Mouse (Mus musculus): Measurements from ENCODE around the gene Amer3. TPM values are rescaled to one million over a fixed set of nuclear protein-coding genes. Genes with fewer than 3 reads are reported as not detected.
"Not testable (repeated sequence)": the region's sequence is repeated elsewhere in the genome, so short reads cannot be mapped to it uniquely, and the experiment has no call there.

Gene Amer3
- polyA plus RNA-seq (2015; fragmentation: Nextera tagmentation; extraction: Ambion mirVana), result 0.09 TPM in 1 of 2 replicates, not detected in the other

- H3K36me3 ChIP-seq, result no peaks in the 10 kb centered on the region
- H3K27ac ChIP-seq, result no peak within 1 kb of the TSS
- under 1% methylated on average over 51 of the region's 53 CpGs for WGBS
- H3K4me3 ChIP-seq, result peak within 1 kb of the TSS; percentile 36
- peaks cover 30% of the 10 kb centered on the region for H3K27me3 ChIP-seq
- peak within 1 kb of the TSS; percentile 75 for H3K4me2 ChIP-seq
- ATAC-seq (ENCODE audit: insufficient number of reproducible peaks, low FRiP score, low TSS enrichment, low read depth), result peak; percentile 74
- no peaks in the 10 kb centered on the region for H3K9me3 ChIP-seq
- H3K4me1 ChIP-seq, result peaks cover 10% of the 10 kb centered on the region
- no peak within 1 kb of the TSS for H3K9ac ChIP-seq
Observed at GRCm38 (mm10) chr1:34578851-34579781, at the start of gene Amer3. TSS of gene Amer3 (plus strand) at chr1:34579657.

- H3K36me3 ChIP-seq; H3K4me2 ChIP-seq; ATAC-seq (ENCODE audit: insufficient number of reproducible peaks, low FRiP score, low TSS enrichment, low read depth); H3K4me3 ChIP-seq; H3K9ac ChIP-seq; H3K4me1 ChIP-seq; H3K27ac ChIP-seq; H3K9me3 ChIP-seq: not testable (repeated sequence)
- WGBS, result 40% methylated on average over 3 of the region's 3 CpGs
- H3K27me3 ChIP-seq, result peaks cover 36% of the 10 kb centered on the region
Observed at GRCm38 (mm10) chr1:34534574-34534973, 44.9 kb upstream of the Amer3 start.

DNA sequence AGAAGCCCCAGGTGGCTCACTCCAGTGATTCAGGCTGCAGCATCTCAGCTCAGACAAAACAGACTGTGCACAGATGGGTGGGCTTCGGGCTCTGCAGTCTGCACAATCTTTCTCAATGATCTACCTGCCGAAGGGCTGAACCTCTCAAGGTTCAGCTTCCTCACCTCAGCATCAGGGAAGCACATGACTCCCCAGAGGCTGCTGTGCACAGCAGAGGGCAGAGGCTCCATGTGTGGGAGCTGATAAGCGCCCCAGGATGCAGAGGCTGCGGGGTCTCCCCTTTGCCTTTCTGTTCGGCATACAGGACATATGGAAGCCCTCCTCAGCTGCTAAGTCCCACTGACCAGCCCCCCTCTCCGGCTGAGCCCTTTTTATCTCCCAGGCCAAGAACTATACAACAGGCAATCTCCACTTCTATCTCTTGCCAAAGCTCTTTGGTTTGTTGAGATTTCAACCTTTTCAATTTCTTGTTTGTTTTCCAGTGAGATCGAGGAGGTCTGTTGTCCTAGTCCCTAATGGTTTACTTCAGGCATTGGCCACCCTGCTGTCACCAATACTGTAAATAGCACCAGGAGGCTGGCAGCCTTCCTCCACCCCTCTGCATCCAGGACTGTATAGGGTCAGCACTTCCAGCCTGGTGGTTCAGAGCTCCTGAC lies 44.3 kb upstream of the Amer3 start, which contains the start of gene Cfc1:
Cfc1 (plus strand) TSS at position 606 of the 656 bp plus-strand sequence.
- H3K9me3 ChIP-seq; H3K9ac ChIP-seq; ATAC-seq (ENCODE audit: insufficient number of reproducible peaks, low FRiP score, low TSS enrichment, low read depth); H3K27ac ChIP-seq; H3K36me3 ChIP-seq; H3K4me1 ChIP-seq: not testable (repeated sequence)
- H3K27me3 ChIP-seq, result peaks cover 36% of the 10 kb centered on the region
- H3K4me3 ChIP-seq, result peak within 1 kb of the TSS; percentile 22; the same call in 1 of the 2 replicates
- peak within 1 kb of the TSS; percentile 41 for H3K4me2 ChIP-seq
- WGBS, result 29% methylated on average over 7 of the region's 7 CpGs

- Histone ChIP-seq H3K27ac (no peak overlapping the region), H3K4me3 (peak overlapping the region; percentile 22), H3K36me3 (no peaks in the 10 kb centered on the region), H3K9ac (no peak overlapping the region), H3K9me3 (no peaks in the 10 kb centered on the region), H3K4me1 (peaks cover 7% of the 10 kb centered on the region), H3K27me3 (peaks cover 36% of the 10 kb centered on the region), H3K4me2 (peak overlapping the region; percentile 41)
- WGBS, result 1% methylated on average over 14 of the region's 14 CpGs
- ATAC-seq (ENCODE audit: insufficient number of reproducible peaks, low FRiP score, low TSS enrichment, low read depth), result no peak
Observed at GRCm38 (mm10) chr1:34536291-34536766, 43.1 kb upstream of the Amer3 start.

DNA sequence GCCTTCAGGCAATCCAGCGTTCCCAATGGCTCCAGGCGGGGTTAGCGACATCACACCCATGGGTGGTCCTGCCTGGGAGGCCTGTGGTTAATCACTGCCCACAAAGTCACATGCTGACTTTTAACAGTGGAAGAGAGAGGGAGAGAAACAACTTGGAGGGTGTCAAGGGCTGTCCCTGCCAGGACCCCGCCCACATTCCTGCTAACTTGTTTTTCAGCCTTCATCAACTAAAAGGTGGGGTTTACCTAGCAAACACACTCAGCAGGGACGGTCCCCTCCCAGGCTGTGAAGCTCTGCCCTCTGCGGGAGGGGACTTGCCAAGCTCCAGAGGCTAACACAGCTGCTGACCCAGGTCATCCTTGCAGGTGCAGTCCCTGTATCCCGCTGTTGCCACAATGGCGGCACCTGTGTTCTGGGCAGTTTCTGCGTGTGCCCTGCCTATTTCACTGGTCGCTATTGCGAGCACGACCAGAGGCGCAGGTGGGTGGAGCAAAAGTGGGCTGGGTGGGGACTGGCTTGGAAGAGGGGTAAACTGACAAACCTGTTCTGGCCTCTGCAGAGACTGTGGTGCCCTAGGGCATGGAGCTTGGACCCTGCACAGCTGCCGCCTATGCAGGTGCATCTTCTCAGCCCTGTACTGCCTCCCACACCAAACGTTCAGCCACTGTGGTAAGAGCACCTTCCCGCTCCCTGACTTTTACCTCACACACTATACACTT lies 42.5 kb upstream of the Amer3 start:
- WGBS, result 5% methylated on average over 16 of the region's 16 CpGs
- H3K9me3 ChIP-seq, result no peaks in the 10 kb centered on the region
- H3K4me3 ChIP-seq, result peak overlapping the region; percentile 22
- H3K4me1 ChIP-seq, result peaks cover 7% of the 10 kb centered on the region
- no peak overlapping the region for H3K9ac ChIP-seq
- peak overlapping the region; percentile 41 for H3K4me2 ChIP-seq
- H3K27me3 ChIP-seq, result peaks cover 36% of the 10 kb centered on the region
- H3K27ac ChIP-seq, result no peak overlapping the region
- peak; percentile 68 for ATAC-seq (ENCODE audit: insufficient number of reproducible peaks, low FRiP score, low TSS enrichment, low read depth)
- no peaks in the 10 kb centered on the region for H3K36me3 ChIP-seq

- no peaks in the 10 kb centered on the region for H3K36me3 ChIP-seq
- 80% methylated on average over 1 of the region's 1 CpGs for WGBS
- H3K27ac ChIP-seq, result no peak overlapping the region
- no peaks in the 10 kb centered on the region for H3K9me3 ChIP-seq
- no peak overlapping the region for H3K4me2 ChIP-seq
- no peak overlapping the region for H3K4me3 ChIP-seq
- no peak for ATAC-seq (ENCODE audit: insufficient number of reproducible peaks, low FRiP score, low TSS enrichment, low read depth)
- no peak overlapping the region for H3K9ac ChIP-seq
- no peaks in the 10 kb centered on the region for H3K4me1 ChIP-seq
- no peaks in the 10 kb centered on the region for H3K27me3 ChIP-seq
Observed at GRCm38 (mm10) chr1:34547074-34547473, 32.4 kb upstream of the Amer3 start.

DNA sequence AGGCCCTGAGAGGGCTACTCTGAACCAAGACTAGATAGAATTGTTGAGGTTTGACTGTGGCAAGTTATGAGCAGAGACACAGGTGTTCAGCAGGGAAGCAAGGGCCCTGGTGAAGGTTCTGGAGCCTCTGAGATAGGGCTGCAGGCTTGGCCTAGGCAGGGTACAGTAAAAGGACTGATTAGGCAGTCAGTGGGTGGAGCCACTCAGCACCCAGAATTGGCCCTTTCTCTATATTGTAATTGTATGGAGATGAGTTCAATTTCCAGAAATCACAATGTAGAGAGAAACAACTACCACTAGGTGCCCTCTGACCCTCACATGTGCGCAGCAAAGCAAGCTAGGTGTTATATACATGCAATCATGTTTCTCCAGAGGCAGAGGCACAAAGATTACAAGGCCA lies 25.8 kb upstream of the Amer3 start:
- H3K4me3 ChIP-seq, result no peak overlapping the region
- ATAC-seq (ENCODE audit: insufficient number of reproducible peaks, low FRiP score, low TSS enrichment, low read depth), result no peak
- H3K36me3 ChIP-seq, result no peaks in the 10 kb centered on the region
- H3K27me3 ChIP-seq, result no peaks in the 10 kb centered on the region
- 86% methylated on average over 1 of the region's 1 CpGs for WGBS
- no peaks in the 10 kb centered on the region for H3K4me1 ChIP-seq
- no peaks in the 10 kb centered on the region for H3K9me3 ChIP-seq
- H3K4me2 ChIP-seq, result no peak overlapping the region
- H3K27ac ChIP-seq, result no peak overlapping the region
- H3K9ac ChIP-seq, result no peak overlapping the region

DNA sequence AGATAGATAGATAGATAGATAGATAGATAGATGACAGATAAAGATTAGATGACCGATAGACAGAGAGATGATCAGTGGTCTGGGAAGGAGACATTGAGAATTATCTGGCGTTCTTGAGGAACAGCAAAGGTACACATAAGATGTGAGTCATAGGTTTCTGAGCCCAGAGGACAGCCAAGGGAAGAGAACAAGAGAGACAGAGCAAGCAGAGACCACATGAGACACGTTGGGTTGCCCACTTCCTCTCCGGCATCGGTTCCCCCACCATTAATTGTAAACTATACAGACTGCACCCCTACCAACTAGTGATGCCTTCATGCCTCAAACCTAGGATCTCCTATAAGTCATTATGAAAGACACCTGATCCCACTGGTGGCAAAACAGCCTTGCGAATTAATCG lies 25.2 kb upstream of the Amer3 start:
- WGBS, result 83% methylated on average over 7 of the region's 7 CpGs
- Histone ChIP-seq H3K36me3 (no peaks in the 10 kb centered on the region), H3K4me2 (no peak overlapping the region), H3K4me1 (no peaks in the 10 kb centered on the region), H3K27ac (no peak overlapping the region), H3K4me3 (no peak overlapping the region), H3K9ac (no peak overlapping the region), H3K27me3 (no peaks in the 10 kb centered on the region), H3K9me3 (no peaks in the 10 kb centered on the region)
- no peak for ATAC-seq (ENCODE audit: insufficient number of reproducible peaks, low FRiP score, low TSS enrichment, low read depth)

GRCm38 (mm10) chr1:34560843-34561242 lies 18.6 kb upstream of the Amer3 start, which contains the start of gene Prss40:
TSS of gene Prss40 (minus strand) at chr1:34560943.
- no peak within 1 kb of the TSS for H3K4me2 ChIP-seq
- H3K36me3 ChIP-seq, result no peaks in the 10 kb centered on the region
- H3K27me3 ChIP-seq, result no peaks in the 10 kb centered on the region
- no peak within 1 kb of the TSS for H3K9ac ChIP-seq
- H3K27ac ChIP-seq, result no peak within 1 kb of the TSS
- H3K4me3 ChIP-seq, result no peak within 1 kb of the TSS
- no peak for ATAC-seq (ENCODE audit: insufficient number of reproducible peaks, low FRiP score, low TSS enrichment, low read depth)
- WGBS, result 80% methylated on average over 15 of the region's 15 CpGs
- H3K9me3 ChIP-seq, result no peaks in the 10 kb centered on the region
- H3K4me1 ChIP-seq, result no peaks in the 10 kb centered on the region

DNA sequence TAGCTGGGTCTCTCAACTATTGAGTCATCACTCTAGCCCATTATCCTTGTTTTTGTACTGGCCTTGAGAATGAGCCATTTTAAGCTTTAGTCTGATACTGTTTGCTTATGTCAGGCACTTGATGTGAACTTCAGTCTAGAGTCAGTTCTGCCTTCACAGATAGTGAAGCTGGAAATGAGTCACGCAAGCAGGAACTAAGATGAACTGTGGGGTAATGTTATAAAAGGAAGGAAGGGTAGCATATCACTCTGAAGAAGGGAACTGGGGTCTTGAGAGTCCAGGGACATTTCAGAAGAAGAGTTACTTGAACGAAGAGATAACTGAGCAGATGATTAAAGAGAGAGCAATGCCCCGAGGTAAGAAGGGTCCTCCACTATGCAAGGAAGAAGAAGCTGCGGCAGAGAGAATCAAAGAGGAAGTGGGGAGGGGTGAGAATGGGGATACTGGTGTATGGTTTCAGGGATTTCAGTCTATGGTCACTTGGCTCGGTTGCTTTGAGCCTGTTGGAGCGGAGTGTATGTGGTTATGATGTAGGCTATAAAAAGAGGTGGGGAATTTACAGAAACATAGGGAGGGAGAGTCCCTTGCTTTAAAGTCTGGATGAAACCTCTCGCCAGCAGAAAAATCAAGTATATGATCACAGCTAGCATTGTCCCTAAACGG lies 14.9 kb upstream of the Amer3 start:
- no peaks in the 10 kb centered on the region for H3K27me3 ChIP-seq
- ATAC-seq (ENCODE audit: insufficient number of reproducible peaks, low FRiP score, low TSS enrichment, low read depth), result no peak
- no peaks in the 10 kb centered on the region for H3K9me3 ChIP-seq
- H3K4me1 ChIP-seq, result no peaks in the 10 kb centered on the region
- H3K4me3 ChIP-seq, result no peak overlapping the region
- no peaks in the 10 kb centered on the region for H3K36me3 ChIP-seq
- H3K4me2 ChIP-seq, result no peak overlapping the region
- H3K9ac ChIP-seq, result no peak overlapping the region
- 68% methylated on average over 8 of the region's 8 CpGs for WGBS
- no peak overlapping the region for H3K27ac ChIP-seq

DNA sequence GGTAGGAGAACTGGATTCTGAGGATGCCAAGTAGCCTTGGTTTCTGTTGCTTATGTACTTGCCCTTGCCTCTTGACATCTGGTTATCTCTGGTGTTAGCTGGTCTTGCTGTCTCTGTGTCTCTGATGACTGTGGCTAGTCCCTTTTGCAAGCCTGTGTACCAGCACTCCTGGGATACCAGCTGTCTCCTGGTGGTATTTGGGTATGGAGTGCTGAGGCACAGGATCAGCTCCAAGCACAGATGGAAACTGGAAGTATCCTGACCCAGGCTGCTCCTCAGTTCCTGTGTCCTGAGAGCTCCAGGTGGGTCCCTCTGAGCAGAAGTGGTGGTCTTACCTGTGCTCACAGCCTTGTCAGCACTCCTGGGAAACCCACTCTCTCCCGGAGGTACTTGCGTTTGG lies 11.3 kb upstream of the Amer3 start:
- 92% methylated on average over 2 of the region's 2 CpGs for WGBS
- Histone ChIP-seq H3K9me3 (no peaks in the 10 kb centered on the region), H3K4me1 (no peaks in the 10 kb centered on the region), H3K36me3 (no peaks in the 10 kb centered on the region), H3K4me3 (no peak overlapping the region), H3K27me3 (no peaks in the 10 kb centered on the region), H3K4me2 (no peak overlapping the region), H3K27ac (no peak overlapping the region), H3K9ac (no peak overlapping the region)
- no peak for ATAC-seq (ENCODE audit: insufficient number of reproducible peaks, low FRiP score, low TSS enrichment, low read depth)
